Comparison of ENCODE assay signal across 8 mouse cellular contexts in genomic region chr19:44135072-44135959, GRCm38 (mm10). TPM values are rescaled to one million over a fixed set of nuclear protein-coding genes. Genes with fewer than 3 reads are reported as not detected.
DNase-seq lines count a peak whose midpoint lies in the region; ATAC-seq lines count a peak whose summit lies in the region.

Gene Cwf19l1, minus strand, starts transcription at chr19:44135876.

- peaks cover 41% of the 10 kb centered on the region for H3K36me3 ChIP-seq in heart, embryonic 10.5 days
- H3K36me3 ChIP-seq in kidney, embryonic 15.5 days = peaks cover 49% of the 10 kb centered on the region

- H3K27ac ChIP-seq in heart, embryonic 10.5 days = peak within 1 kb of the TSS; percentile 98
- H3K27ac ChIP-seq in kidney, embryonic 15.5 days = peak within 1 kb of the TSS; percentile 98

- H3K4me3 ChIP-seq in heart, embryonic 10.5 days = peak within 1 kb of the TSS; percentile 87
- H3K4me3 ChIP-seq in kidney, embryonic 15.5 days (replicated peaks) = peak within 1 kb of the TSS; percentile 92

- under 1% methylated on average over 45 of the region's 45 CpGs for WGBS in heart, embryonic 10.5 days
- under 1% methylated on average over 45 of the region's 45 CpGs for WGBS in kidney, embryonic 15.5 days

- no peaks in the 10 kb centered on the region for H3K27me3 ChIP-seq in heart, embryonic 10.5 days (ENCODE audit: insufficient read depth, poor library complexity, severe bottlenecking)
- no peaks in the 10 kb centered on the region for H3K27me3 ChIP-seq in kidney, embryonic 15.5 days

- ATAC-seq in erythroblast, adult 5-6 weeks (replicated peaks; ENCODE audit: low FRiP score, poor library complexity, severe bottlenecking) = peak; percentile 95
- peak; percentile 90 for ATAC-seq in kidney, embryonic 15.5 days (replicated peaks; ENCODE audit: low FRiP score)
- peak; percentile 82 for ATAC-seq in monocyte, adult 5-6 weeks (replicated peaks; ENCODE audit: insufficient number of reproducible peaks, low FRiP score, low TSS enrichment, poor library complexity, severe bottlenecking)

- H3K9me3 ChIP-seq in heart, embryonic 10.5 days = no peaks in the 10 kb centered on the region
- H3K9me3 ChIP-seq in kidney, embryonic 15.5 days (replicated peaks) = no peaks in the 10 kb centered on the region

- DNase-seq in B cell, adult 2 months = peak; percentile 88
- DNase-seq in brain, adult 2 months (ENCODE audit: low read depth, low spot score) = peak; percentile 97
- DNase-seq in heart, embryonic 10.5 days (ENCODE audit: low spot score) = peak; percentile 93
- peak; percentile 87 for DNase-seq in liver
- DNase-seq in spleen, postnatal 4 days (ENCODE audit: low spot score in 2 of 2) = peak; percentile 83 to 92

- peak within 1 kb of the TSS; percentile 68 for H3K9ac ChIP-seq in kidney, embryonic 15.5 days

- H3K4me1 ChIP-seq in heart, embryonic 10.5 days = peaks cover 8% of the 10 kb centered on the region; the same call in 1 of the 2 replicates
- peaks cover 9% of the 10 kb centered on the region for H3K4me1 ChIP-seq in kidney, embryonic 15.5 days

- H3K4me2 ChIP-seq in kidney, embryonic 15.5 days = peak within 1 kb of the TSS; percentile 84

RNA-seq across cellular contexts. Expression of gene Cwf19l1, which starts in this region (rescaled TPM):
- 16.7 and 22.1 TPM in 2 replicates for total RNA-seq in erythroblast, adult 5-6 weeks (2015; ENCODE audit: low replicate concordance)
- total RNA-seq in erythroblast, adult 5-6 weeks (2017; ENCODE audit: low replicate concordance) = 4.3 and 8.2 TPM in 2 replicates
- polyA plus RNA-seq in heart, embryonic 10.5 days (2016; fragmentation: Nextera tagmentation; extraction: Ambion mirVana) = 21.9 and 23.8 TPM in 2 replicates
- 31.0 and 34.2 TPM in 2 replicates for polyA plus RNA-seq in kidney, embryonic 15.5 days (2015; fragmentation: Nextera tagmentation; extraction: Ambion mirVana)
- total RNA-seq in monocyte, adult 5-6 weeks (2017) = 9.8 to 16.1 TPM (median 13.7 TPM) in 3 replicates

Comparison
In these comparisons a context has a peak if more than half of its experiments do, and no peak if none do; other contexts are left out.
1. Peak in every context shown above with its lines: DNase-seq, ATAC-seq, H3K4me3 ChIP-seq and H3K27ac ChIP-seq.